Mouse (Mus musculus): ENCODE measurements around the gene B4galnt2.

B4galnt2 gene

GRCm38 (mm10) chr11:95840694-95841497 lies 73.8 kb downstream of the B4galnt2 start:
- no peak for DNase-seq

- DNase-seq = no peak
These were observed 75.5 kb downstream of the B4galnt2 start for GRCm38 (mm10) chr11:95838999-95839868.

- DNase-seq = no peak
These were observed 76.1 kb downstream of the B4galnt2 start for GRCm38 (mm10) chr11:95838598-95838997.

GRCm38 (mm10) chr11:95837059-95837458 lies 77.6 kb downstream of the B4galnt2 start, which contains the start of gene Gngt2:
Gene Gngt2 (plus strand): TSS chr11:95837216.
- DNase-seq = no peak

GRCm38 (mm10) chr11:95836433-95836832 lies 78.3 kb downstream of the B4galnt2 start:
- no peak for DNase-seq

- DNase-seq = no peak
These were observed 78.9 kb downstream of the B4galnt2 start for GRCm38 (mm10) chr11:95835832-95836231.

- no peak for DNase-seq
These were observed 79.7 kb downstream of the B4galnt2 start for GRCm38 (mm10) chr11:95834742-95835710.

- no peak for DNase-seq
These were observed 80.5 kb downstream of the B4galnt2 start for GRCm38 (mm10) chr11:95834143-95834667.

- DNase-seq = no peak
These were observed 81.0 kb downstream of the B4galnt2 start for GRCm38 (mm10) chr11:95833631-95834142.

- DNase-seq = no peak
These were observed 81.6 kb downstream of the B4galnt2 start for GRCm38 (mm10) chr11:95833006-95833570.

GRCm38 (mm10) chr11:95832129-95833005 lies 82.3 kb downstream of the B4galnt2 start:
- DNase-seq = no peak

GRCm38 (mm10) chr11:95831641-95832040 lies 83.0 kb downstream of the B4galnt2 start:
- DNase-seq = no peak

GRCm38 (mm10) chr11:95831276-95831619 lies 83.4 kb downstream of the B4galnt2 start:
- no peak for DNase-seq

GRCm38 (mm10) chr11:95830411-95831275 lies 84.0 kb downstream of the B4galnt2 start:
- DNase-seq = no peak

GRCm38 (mm10) chr11:95829526-95830050 lies 85.1 kb downstream of the B4galnt2 start:
- no peak for DNase-seq

- no peak for DNase-seq
These were observed 86.3 kb downstream of the B4galnt2 start for GRCm38 (mm10) chr11:95828181-95828964.

- DNase-seq = peak; percentile 81
These were observed 87.1 kb downstream of the B4galnt2 start for GRCm38 (mm10) chr11:95827464-95828085.

- no peak for DNase-seq
These were observed 87.6 kb downstream of the B4galnt2 start for GRCm38 (mm10) chr11:95827168-95827447.
